Mouse (Mus musculus) myocyte (in vitro differentiated cells): Measurements from ENCODE around the gene 1700024B05Rik. TPM values are rescaled to one million over a fixed set of nuclear protein-coding genes. Genes with fewer than 3 reads are reported as not detected.
"Not testable (repeated sequence)": the region's sequence is repeated elsewhere in the genome, so short reads cannot be mapped to it uniquely, and the experiment has no call there.

ENCODE experiments used
- H3K27me3 ChIP-seq: one replicate; pipeline ENCODE4 v1.6.1; 2011; ENCODE audit not compliant: control insufficient read depth, insufficient read depth, insufficient read length
- H3K36me3 ChIP-seq: one replicate; pipeline ENCODE4 v1.6.1; 2011; ENCODE audit not compliant: control insufficient read depth, insufficient read depth
- H3K4me2 ChIP-seq: one replicate; pipeline ENCODE4 v1.6.1; 2011; ENCODE audit warnings: low read depth, control low read depth
- H3K4me3 ChIP-seq: one replicate; pipeline ENCODE4 v1.5.1; 2011; ENCODE audit warnings: mild to moderate bottlenecking, control low read depth, moderate library complexity
- H3K79me2 ChIP-seq: one replicate; pipeline ENCODE4 v1.6.1; 2011; ENCODE audit not compliant: control insufficient read depth, insufficient read depth
- H3ac ChIP-seq: one replicate; pipeline ENCODE4 v1.6.1; 2011; ENCODE audit not compliant: control insufficient read depth, insufficient read length
- polyA plus RNA-seq: library from polyadenylated mRNA; unstranded; fragments of >200 nt; fragmentation: generic; extraction: Trizol; gene quantifications from one replicate; pipeline ENCODE4 v1.2.1, GENCODE M21; 2012; ENCODE audit warnings: missing spikeins

1700024B05Rik gene
- not detected for polyA plus RNA-seq

DNA sequence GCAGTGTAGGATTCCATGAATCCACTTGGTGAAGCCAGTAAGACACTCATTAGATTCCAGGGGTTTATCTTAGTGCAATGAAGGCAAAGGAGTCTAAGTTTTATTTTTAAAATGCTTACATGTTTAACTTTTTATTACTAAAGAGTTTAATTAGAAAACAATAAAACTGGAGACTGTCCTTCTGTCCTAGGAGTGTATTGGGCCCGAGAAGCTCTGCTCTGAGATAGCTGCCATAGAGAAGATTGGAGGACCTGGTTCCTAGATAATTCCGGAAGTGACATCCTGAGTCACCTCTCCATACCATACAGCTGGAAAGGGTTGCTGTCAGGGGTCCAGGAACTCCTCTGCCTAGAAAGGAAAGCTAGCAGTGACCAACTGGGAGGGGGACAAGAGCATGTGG, at the start of gene 1700024B05Rik:
Gene 1700024B05Rik (plus strand): TSS at position 301 of the 400 bp plus-strand sequence.
- not testable (repeated sequence) for H3K4me2 ChIP-seq, H3K27me3 ChIP-seq, H3K4me3 ChIP-seq, H3ac ChIP-seq, H3K79me2 ChIP-seq, H3K36me3 ChIP-seq

- H3K4me3 ChIP-seq, H3K27me3 ChIP-seq, H3K4me2 ChIP-seq, H3K36me3 ChIP-seq, H3K79me2 ChIP-seq, H3ac ChIP-seq: not testable (repeated sequence)
Measured at GRCm38 (mm10) chr14:41907190-41907589, 36.6 kb upstream of the 1700024B05Rik start, which contains the start of gene Gm7980. TSS of gene Gm7980 (minus strand) at chr14:41907290.

- H3K4me2 ChIP-seq, H3K27me3 ChIP-seq, H3K79me2 ChIP-seq, H3K36me3 ChIP-seq, H3K4me3 ChIP-seq, H3ac ChIP-seq: not testable (repeated sequence)
Measured at GRCm38 (mm10) chr14:41924649-41925048, 19.1 kb upstream of the 1700024B05Rik start, which contains the start of gene 1700049E17Rik1. TSS of gene 1700049E17Rik1 (plus strand) at chr14:41924949.

DNA sequence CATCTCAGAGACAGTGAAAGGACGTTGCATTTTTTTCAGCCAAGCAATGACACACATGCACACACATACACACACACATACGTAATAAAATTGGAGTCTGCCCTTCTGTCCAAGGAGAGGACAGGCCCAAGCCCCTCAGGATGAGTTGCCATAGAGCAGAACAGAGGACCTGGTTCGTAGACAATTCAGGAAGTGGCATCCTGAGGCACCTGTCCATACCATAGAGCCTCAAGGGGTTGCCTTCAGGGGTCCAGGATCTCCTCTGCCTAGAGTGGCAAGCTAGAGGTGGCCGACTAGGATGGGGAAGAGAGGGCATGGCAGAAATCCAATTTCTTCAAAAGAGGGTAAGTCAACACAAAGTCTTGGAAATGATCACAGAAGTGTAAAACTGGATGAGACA, 20.3 kb downstream of the 1700024B05Rik start:
- H3K79me2 ChIP-seq, H3K36me3 ChIP-seq, H3K27me3 ChIP-seq, H3K4me3 ChIP-seq, H3K4me2 ChIP-seq, H3ac ChIP-seq: not testable (repeated sequence)

- H3K4me2 ChIP-seq, H3K27me3 ChIP-seq, H3ac ChIP-seq, H3K4me3 ChIP-seq, H3K79me2 ChIP-seq, H3K36me3 ChIP-seq: not testable (repeated sequence)
Measured at GRCm38 (mm10) chr14:41967827-41968226, 24.0 kb downstream of the 1700024B05Rik start, which contains the start of gene Gm6401. TSS of gene Gm6401 (minus strand) at chr14:41967927.

DNA sequence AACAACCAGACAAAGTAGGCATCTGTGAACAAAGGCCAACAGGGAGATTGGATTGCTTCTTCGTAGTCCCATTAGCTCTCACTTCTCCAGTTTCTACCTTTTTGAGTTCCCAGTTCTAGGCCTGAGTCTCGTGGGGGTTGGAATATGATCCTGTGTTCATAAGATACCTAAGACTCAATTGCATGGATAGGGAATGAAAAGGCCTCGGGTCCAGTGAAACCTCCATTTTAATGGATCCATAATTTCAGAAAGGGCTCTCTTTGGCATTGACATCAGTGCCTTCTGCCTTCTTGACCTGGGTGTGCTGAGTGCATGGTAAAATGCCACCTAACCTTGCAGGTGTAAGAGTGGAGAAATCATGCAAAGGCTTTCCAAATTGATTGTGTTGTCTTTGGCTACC, 24.8 kb downstream of the 1700024B05Rik start:
- H3K79me2 ChIP-seq, H3K36me3 ChIP-seq, H3K27me3 ChIP-seq, H3ac ChIP-seq, H3K4me2 ChIP-seq, H3K4me3 ChIP-seq: not testable (repeated sequence)

DNA sequence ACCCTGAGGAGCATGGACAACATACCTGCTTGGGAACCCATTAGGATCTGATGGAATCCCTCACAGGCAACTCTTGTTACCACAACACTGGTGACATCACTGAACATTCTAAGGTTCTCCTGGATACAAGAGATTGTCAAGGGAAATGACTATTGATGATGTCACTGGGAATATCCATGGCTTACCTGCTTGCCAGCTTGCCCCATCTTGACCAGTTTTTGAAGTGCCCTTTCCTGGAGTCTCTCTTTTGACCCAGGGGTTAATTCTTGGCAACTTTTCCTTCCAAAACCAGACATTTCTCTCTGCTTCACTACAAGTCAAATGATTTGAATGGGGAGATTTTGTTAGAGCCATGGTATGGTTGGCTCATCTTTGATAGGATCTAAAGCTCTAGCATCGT, 39.4 kb downstream of the 1700024B05Rik start, which contains the start of gene Gm3543:
Gene Gm3543 (minus strand): TSS at position 101 of the 400 bp plus-strand sequence.
- H3K4me3 ChIP-seq, H3K36me3 ChIP-seq, H3K4me2 ChIP-seq, H3ac ChIP-seq, H3K79me2 ChIP-seq, H3K27me3 ChIP-seq: not testable (repeated sequence)

Other genes with a start within 250 kb of the 1700024B05Rik start
- gene Gm8068, start 242.1 kb upstream of the 1700024B05Rik start, polyA plus RNA-seq, result not detected
- gene Gm7929, start 193.4 kb upstream of the 1700024B05Rik start, polyA plus RNA-seq, result not detected
- gene Gm47189, start 171.6 kb upstream of the 1700024B05Rik start, polyA plus RNA-seq, result not detected
- not detected for gene Gm7980, start 36.7 kb upstream of the 1700024B05Rik start, polyA plus RNA-seq
- not detected for gene 1700049E17Rik1, start 19.0 kb upstream of the 1700024B05Rik start, polyA plus RNA-seq
- not detected for gene Gm6401, start 23.9 kb downstream of the 1700024B05Rik start, polyA plus RNA-seq
- gene Gm3543, start 39.3 kb downstream of the 1700024B05Rik start, polyA plus RNA-seq, result not detected
- not detected for gene Gm7951, start 173.4 kb downstream of the 1700024B05Rik start, polyA plus RNA-seq
- not detected for gene Gm17027, start 218.6 kb downstream of the 1700024B05Rik start, polyA plus RNA-seq
- gene Gm3573, start 246.8 kb downstream of the 1700024B05Rik start, polyA plus RNA-seq, result not detected